Mouse (Mus musculus) G1E (cell line): Measurements from ENCODE around the gene Gm572.

Experiments
- CTCF ChIP-seq: IDR thresholded peaks from 2 replicates; pipeline ENCODE4 v1.5.1; 2012; ENCODE audit warnings: low read depth, low read length, inconsistent platforms, mixed read lengths
- GATA1 ChIP-seq: IDR thresholded peaks from 2 replicates; pipeline ENCODE4 v1.6.1; 2012; ENCODE audit warnings: borderline replicate concordance, low read length, inconsistent platforms, mixed read lengths
- POLR2AphosphoS5 ChIP-seq: IDR thresholded peaks from 2 replicates; pipeline ENCODE4 v1.6.1; 2012; ENCODE audit warnings: low read depth, low read length, inconsistent platforms; ENCODE audit not compliant: insufficient replicate concordance
- TAL1 ChIP-seq: conservative IDR thresholded peaks from 2 replicates; pipeline ENCODE4 v1.6.1; 2012; ENCODE audit warnings: low read depth, low read length, inconsistent platforms, mixed read lengths

DNA sequence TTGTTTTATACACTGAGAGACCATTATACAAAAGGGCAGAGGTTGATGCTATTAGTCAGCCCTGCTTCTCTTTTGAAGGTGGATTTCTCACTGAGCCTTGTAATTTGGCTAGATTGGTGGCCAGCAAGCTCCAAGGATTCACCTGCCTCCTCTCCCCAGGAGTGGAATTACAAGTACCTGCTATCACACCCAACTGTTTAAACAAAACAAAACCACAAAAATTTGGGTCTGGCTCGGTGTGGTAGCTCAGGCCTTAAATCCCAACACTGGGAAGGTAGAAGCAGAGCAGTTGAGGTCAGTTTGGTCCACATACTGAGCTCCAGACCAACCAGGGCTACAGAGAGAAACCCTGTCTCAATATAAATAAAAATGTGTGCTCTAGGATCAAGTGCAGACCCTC lies 23.3 kb upstream of the Gm572 start:
- TF ChIP-seq CTCF (no peak), POLR2AphosphoS5 (no peak), GATA1 (no peak), TAL1 (no peak)
